ENCODE assay signal across 28 mouse cellular contexts in genomic region chr2:102933787-102934186, GRCm38 (mm10).
"Had no signal": no experiment of that assay in that cellular context is flagged by ENCODE, and none has a peak within 500 bp of the region (broad histone marks: within the 10 kb centered on the region; RNA-seq: fewer than 3 reads in every experiment).

No protein-coding gene starts in this region.

- H3K36me3 ChIP-seq: heart, embryonic 13.5 days; heart, embryonic 15.5 days; hindbrain, embryonic 10.5 days; hindbrain, embryonic 12.5 days; intestine, embryonic 15.5 days; limb, embryonic 10.5 days; limb, embryonic 12.5 days; liver, embryonic 13.5 days had no signal

- H3K4me2 ChIP-seq: heart, embryonic 11.5 days; heart, embryonic 13.5 days; heart, embryonic 15.5 days; hindbrain, embryonic 12.5 days; hindbrain, embryonic 14.5 days; intestine, embryonic 15.5 days; limb, embryonic 12.5 days; liver, embryonic 11.5 days; liver, embryonic 13.5 days had no signal

- H3K4me3 ChIP-seq: gastrocnemius, adult 2 months; heart, adult 2 months; heart, embryonic 13.5 days; heart, embryonic 15.5 days; hindbrain, embryonic 10.5 days; hindbrain, embryonic 12.5 days; intestine, embryonic 15.5 days; layer of hippocampus, adult 2 months; left cerebral cortex, adult 2 months; limb, embryonic 10.5 days; limb, embryonic 12.5 days; liver, embryonic 13.5 days had no signal

- H3K9me3 ChIP-seq: heart, embryonic 13.5 days; heart, embryonic 15.5 days; hindbrain, embryonic 10.5 days; hindbrain, embryonic 12.5 days; intestine, embryonic 15.5 days; limb, embryonic 10.5 days; limb, embryonic 12.5 days; liver, embryonic 13.5 days had no signal

- DNase-seq: gastrocnemius, adult 2 months; gastrocnemius, postnatal 10 days; gastrocnemius, postnatal 25 days; heart, adult 2 months; heart, postnatal 14 days; heart, postnatal 4 days; kidney, adult 18-20 months; kidney, adult 8-10 months; kidney, postnatal 10 days; kidney, postnatal 25 days; kidney, postnatal 4 days; liver; liver, embryonic 13.5 days had no signal

- ATAC-seq: hindbrain, embryonic 16.5 days; inflammation-experienced regulatory T-cells, adult 6 months; intestine, embryonic 15.5 days; intestine, postnatal 0 days had no signal

- H3K9ac ChIP-seq: heart, embryonic 13.5 days; heart, embryonic 15.5 days; hindbrain, embryonic 12.5 days; hindbrain, embryonic 14.5 days; intestine, embryonic 15.5 days; limb, embryonic 12.5 days; liver, embryonic 13.5 days had no signal

- H3K4me1 ChIP-seq: hindbrain, embryonic 12.5 days; limb, embryonic 12.5 days had no signal

- H3K27ac ChIP-seq: gastrocnemius, adult 2 months; heart, adult 2 months; heart, embryonic 13.5 days; heart, embryonic 15.5 days; hindbrain, embryonic 10.5 days; hindbrain, embryonic 12.5 days; hindbrain, embryonic 14.5 days; intestine, embryonic 15.5 days; layer of hippocampus, adult 2 months; left cerebral cortex, adult 2 months; limb, embryonic 10.5 days; limb, embryonic 12.5 days; liver, embryonic 13.5 days had no signal

- H3K27me3 ChIP-seq: hindbrain, embryonic 12.5 days; intestine, embryonic 15.5 days; limb, embryonic 12.5 days; liver, embryonic 13.5 days had no signal
